Mouse (Mus musculus) spleen, postnatal 4 days (tissue): ENCODE results near the gene Tbc1d10a.

Experiments used
- DNase-seq, 2 experiments: peaks; one replicate each; pipeline ENCODE4 v3.0.0; 2022; ENCODE audit warnings: low spot score in 2 of 2

The Tbc1d10a gene

GRCm38 (mm10) chr11:4237389-4237912, 50.9 kb downstream of the Tbc1d10a start:
- peak; percentile 60 to 80 for DNase-seq

GRCm38 (mm10) chr11:4238167-4238566, 51.6 kb downstream of the Tbc1d10a start:
- no peak for DNase-seq

DNA sequence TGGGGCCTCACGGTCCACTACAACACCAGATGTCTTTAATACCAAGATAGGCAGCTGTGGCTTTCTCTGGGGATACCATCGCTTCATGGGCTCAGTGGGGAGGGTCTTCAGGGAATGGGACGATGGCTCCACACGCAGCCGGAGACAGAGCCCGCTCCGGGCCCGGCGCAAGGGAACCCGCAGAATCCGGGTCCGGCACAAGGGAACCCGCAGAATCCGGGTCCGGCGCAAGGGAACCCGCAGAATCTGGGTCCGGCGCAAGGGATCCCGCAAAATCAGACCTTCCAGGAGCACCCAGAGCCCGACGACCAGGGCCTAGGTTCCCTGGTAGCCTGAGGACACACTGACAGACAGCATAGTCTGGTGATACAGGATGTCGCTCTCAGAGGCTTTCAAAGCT, 53.1 kb downstream of the Tbc1d10a start:
- DNase-seq = no peak

GRCm38 (mm10) chr11:4240151-4240550, 53.6 kb downstream of the Tbc1d10a start:
- no peak for DNase-seq

DNA sequence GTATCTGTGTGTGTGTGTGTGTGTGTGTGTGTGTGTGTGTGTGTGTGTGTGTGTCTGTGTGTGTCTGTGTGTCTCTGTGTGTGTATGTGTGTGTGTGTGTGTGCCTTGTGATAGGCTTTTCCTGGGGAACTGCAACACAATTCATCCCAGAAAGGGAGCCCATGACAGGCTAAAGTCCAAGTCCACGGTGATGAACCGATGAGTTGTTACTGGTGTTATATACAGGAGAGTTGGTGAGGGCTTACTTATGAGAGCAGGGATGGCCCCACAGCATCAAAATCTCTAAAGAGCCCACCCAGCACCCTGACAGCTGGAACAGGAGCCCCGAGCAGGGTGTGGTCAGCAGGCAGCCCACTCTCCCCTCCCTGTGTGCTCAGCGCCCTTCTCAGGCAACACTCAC, 54.6 kb downstream of the Tbc1d10a start:
- DNase-seq = no peak

- DNase-seq = no peak
Measured at GRCm38 (mm10) chr11:4246126-4246525, 59.5 kb downstream of the Tbc1d10a start.

GRCm38 (mm10) chr11:4246623-4247022, 60.0 kb downstream of the Tbc1d10a start:
- DNase-seq = no peak

DNA sequence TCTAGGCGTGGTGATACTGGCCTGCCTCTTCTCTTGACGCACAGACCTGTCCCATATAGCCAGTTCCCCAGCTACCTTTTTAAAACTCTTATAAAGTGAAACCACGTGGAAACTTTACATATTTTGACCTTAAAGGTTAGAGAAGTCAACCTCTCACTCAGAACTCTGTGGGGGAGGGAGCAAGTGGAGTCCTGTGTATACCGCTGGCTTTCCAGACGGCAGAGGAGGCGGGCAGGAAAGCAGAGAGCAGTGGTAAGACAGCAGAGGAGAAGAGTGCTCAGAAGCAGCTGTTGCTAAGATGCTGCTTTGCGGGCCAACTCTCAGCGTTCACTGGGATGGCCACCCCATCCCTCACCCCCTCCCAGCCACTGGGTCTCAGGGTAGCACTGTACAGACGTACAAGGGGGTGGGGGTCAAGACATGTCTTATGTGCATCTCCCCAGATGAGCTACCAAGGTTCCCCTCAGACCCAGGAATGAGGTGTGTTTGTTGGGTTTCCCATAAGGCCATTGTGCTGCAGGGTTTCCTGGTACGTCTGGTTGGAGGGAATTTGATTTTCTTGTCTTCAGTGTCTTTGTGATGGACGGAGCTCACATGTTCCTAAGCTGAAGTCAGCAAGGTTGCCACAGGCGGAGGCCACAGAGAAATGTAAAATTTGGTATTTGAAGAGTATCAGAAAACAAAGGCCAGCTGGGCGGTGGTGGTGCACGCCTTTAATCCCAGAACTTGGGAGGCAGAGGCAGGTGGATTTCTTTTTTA, 60.8 kb downstream of the Tbc1d10a start:
- DNase-seq = no peak

DNA sequence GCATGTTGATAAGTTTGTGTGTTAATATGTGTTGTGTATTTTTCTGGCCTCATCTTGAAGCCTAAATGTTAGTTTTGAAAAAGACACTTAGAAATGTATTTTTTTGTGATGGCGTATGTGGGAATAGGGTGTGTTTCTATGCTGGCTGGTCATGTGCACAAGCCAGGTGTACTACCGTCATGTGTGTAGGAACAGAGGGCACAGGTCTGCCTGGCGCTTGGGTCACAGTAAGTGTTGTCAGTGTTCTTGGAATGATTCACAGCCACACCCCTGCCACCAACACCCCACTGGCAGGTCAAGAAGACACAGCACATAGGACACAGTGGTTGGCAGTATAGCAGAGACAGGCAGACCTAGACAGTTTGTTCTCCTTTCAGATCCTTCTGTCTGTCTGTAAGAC, 62.6 kb downstream of the Tbc1d10a start:
- DNase-seq = no peak

- DNase-seq = no peak
Measured at GRCm38 (mm10) chr11:4250290-4250689, 63.7 kb downstream of the Tbc1d10a start.

DNA sequence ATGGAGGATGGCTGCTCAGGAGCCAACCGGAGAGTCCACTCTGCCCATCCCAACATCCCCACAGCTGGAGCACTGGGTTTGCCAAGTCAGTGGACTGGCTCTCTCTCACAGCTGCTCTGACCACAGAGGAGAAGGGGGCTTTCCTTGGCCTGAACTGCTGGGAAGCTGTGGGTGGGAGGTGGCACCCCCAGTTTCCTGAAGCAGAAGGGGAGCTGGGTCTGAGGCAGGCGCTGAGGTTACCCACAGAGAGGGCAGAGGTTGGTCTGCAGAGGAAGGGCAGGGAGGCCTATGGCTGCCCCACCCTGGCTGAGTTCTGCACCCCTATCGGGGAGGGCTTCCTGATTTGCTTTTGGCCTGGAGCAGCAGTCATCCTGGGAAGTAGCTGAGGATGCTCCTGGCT, 64.8 kb downstream of the Tbc1d10a start:
- no peak for DNase-seq

GRCm38 (mm10) chr11:4252886-4253285, 66.3 kb downstream of the Tbc1d10a start:
- no peak for DNase-seq

- no peak for DNase-seq
Measured at GRCm38 (mm10) chr11:4256846-4257607, 70.4 kb downstream of the Tbc1d10a start, which contains the start of gene Lif. TSS of gene Lif (plus strand) at chr11:4257557.

DNA sequence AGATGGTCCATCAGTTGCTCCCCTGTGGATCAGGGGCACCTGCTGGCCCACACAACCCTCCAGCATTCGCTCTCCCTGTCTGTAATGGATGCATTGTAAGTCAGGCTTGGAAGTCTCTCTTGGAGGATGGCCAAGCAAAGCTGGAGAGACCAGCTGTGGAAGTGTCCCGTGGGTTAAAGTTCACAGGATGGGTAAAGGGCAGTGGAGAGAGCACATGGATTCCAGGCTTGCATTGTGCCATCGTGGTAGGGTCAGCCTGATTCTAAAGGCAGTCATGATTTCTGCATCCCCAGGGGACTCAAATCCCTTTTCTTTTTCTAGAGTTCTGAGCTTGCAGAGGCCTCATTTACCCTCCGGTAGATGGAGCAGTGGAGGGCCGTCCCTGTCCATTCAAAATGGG, 71.2 kb downstream of the Tbc1d10a start:
- no peak for DNase-seq

DNA sequence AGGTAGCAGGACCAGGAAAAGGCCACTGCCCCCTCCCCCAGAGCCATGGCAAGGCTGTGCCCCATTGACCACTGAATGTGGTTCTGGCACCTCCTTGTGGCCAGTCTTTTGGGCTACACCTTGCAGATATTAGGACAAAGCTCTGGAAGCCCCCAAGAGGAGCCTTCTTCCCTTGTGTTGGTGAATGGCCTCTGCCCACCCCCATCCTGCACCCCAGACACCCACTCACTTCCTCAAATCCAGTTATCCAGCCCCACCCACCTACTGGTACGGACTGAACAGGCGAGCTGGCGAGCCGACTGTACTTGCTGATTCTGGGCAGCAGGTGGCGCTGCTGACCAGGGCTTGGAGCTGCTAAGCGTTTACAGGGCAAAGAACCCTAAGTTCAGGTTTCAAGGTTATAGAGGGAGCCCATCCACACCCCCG, 72.1 kb downstream of the Tbc1d10a start:
- peak; percentile 83 to 94 for DNase-seq

DNA sequence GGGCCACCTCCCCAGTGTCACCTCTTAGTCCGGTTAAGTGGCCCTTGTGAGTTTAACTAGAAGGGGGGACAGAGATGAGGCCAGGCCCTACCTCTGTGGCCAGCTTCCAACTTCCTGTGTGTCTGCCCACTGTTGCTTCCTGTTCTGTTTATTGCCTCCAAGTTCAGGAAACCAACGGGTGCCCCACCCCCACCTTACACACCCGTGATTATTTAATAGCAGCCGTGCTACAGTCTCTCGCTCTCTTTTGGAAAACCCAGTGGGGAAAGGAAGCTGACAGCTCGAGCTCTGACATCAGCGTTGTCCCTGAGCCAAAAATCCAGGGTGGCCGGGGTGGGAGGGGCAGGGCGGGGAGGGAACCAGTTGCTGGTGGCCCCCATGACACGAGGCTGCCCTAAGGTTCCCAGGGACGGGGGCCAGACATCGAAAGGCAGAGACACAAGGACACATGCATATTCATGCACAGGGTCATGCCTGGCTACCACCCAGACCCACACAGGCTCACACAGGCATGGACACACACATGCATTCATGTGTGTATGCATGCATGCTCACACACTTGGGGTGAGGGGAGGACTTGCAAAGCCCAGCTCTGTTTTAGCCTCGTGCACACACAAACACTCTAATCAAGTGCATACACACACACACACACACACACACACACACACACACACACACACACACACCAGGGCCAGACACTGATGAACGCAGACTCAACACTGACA, 74.0 kb downstream of the Tbc1d10a start:
- no peak for DNase-seq

GRCm38 (mm10) chr11:4261188-4261494, 74.6 kb downstream of the Tbc1d10a start:
- DNase-seq = peak; percentile 69 to 88

DNA sequence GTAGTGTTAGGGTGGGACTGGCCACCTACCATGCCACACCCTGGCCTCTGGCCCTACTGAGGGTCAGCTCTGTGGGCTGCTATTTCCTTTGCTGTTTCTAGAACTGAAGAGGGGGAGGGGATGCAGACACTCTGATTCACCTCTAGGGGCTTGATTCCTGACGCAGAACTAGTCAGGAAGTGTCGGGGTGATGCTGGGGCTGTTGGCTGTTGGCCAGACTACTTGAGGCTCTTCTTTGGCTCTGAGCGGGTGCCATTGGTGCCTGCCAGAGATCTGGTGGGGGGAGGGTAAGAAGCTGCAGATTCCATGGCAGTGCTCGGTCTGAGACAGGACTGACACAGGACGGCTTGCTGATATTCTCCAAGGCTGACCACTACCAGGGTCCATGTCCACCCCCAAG, 75.4 kb downstream of the Tbc1d10a start:
- no peak for DNase-seq

GRCm38 (mm10) chr11:4262847-4263246, 76.3 kb downstream of the Tbc1d10a start:
- no peak for DNase-seq

DNA sequence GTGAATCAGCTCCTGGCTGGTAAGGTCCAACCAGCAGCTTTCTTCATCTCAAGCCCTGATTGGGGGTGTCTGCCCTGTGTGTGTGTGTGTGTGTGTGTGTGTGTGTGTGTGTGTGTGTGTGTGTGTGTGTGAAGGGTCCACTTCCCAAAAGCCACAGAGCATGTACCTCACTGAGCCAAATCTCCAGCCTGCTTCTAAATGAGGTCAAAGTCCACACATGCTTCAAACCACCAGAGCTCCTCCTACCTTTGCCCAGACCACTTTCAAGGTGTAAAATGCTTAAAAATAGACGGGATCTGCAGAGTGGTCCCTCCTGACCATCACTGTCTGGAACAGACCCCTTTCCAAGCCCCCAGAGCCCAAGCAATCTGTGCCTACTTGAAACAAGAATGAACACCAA, 76.7 kb downstream of the Tbc1d10a start:
- DNase-seq = no peak

DNA sequence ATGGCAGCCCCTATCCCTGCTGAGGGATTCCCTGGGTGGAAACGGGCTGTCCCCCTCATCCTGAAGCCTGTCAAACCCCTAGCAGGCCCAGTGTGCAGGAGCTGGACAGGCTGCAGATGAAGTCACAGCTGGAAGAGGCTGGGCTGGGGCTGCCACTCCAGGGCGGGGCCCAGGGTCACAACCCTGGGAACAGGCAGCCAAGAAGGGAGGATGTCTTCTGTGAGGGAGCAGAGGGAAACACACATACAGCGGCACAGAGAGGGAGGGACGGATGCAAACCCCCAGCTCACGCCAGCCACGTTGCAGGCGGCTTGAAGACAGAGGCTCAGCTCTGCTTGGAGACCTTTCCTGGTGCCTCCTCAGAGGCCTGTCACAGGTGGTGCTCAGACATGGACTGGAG, 77.5 kb downstream of the Tbc1d10a start:
- no peak for DNase-seq
